Mouse (Mus musculus) urinary bladder, postnatal 10 days (tissue): ENCODE data around the gene Crisp3.
"Not testable (repeated sequence)": the region's sequence is repeated elsewhere in the genome, so short reads cannot be mapped to it uniquely, and the experiment has no call there.

Experiments used
- DNase-seq: peaks from one replicate; pipeline ENCODE4 v3.0.0; 2022; ENCODE audit warnings: low spot score

Gene Crisp3

DNA sequence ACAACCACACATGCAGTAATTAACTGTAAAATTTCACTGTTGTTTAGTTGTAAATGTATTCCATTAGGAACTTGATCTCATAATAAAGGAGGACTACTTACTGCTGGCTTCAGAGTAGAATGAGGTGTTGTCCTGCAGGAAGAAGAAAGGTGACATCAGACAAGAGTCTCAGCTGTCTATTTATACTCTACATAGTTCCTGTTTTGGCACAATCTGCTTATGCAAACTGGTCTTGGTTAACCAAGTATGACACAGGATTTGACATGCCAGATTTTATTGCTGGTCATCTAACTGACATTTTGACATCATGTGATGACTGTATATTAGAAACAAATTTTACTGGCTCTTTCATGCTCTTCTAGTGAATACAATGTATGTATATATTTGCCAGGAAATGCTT, at the start of gene Crisp3:
Gene Crisp3 (minus strand): TSS at position 154 of the 400 bp plus-strand sequence.
- no peak for DNase-seq

DNA sequence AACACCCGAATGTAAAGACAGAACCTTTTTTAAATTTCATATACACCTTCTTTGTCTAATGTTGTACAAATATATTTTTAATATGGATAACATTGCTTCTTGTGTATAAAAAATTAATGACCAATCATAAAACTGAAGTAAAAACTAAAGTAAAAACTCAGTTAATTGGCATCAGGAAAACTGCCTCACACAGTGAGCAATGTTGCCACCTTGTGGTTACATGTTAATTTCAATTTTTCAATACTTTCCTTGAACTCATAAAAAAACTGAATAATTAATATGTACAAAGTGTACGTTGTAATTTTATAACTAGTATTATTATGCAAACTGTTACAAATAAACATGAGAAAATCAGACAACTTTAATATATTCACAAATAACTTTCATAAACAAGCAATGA, 43.3 kb upstream of the Crisp3 start:
- DNase-seq: no peak

DNA sequence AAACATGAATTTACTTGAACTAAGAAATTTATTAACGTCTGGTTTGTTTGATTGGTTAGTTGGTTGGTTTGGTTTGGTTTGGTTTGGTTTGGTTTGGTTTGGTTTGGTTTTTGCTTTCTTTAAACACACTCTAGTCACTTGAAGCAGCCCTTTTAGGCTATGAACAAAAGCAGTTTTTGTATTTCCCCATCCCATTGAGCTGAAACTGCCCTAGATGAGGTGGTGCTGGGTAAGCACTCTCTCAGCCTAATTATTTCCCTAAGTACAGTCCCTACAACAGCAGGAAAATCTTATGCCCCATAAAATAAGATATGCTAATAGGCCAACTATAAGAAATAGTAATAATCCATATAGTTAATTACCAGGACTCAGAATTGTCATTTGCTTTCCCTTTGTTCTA, 33.4 kb upstream of the Crisp3 start:
- DNase-seq: no peak

DNA sequence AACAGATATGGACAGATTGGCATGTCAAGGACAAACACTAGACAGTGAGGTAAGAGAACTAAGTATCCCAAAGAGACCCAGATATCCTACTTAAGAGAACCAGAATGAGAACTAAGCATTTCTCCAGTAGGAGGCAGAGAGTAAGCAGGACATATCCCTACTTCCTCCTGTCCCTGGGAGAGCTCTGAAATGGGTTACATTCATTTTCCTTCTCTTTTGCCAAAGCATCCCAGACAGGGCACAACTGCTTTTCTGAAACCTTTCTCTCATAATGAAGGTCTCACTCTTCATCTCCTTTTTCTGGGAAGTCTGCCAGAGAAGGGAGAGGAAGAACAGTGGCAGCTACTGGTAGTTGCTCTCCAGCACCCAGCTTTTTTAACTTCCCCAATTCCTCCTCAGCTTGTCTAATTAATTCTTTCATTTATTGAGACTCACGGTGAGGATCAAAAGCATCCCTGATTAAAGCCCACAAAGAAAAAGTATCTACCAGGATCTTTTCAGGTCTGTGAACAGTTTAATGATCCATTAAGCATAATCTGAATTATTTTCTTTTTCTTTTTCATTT, 32.9 kb upstream of the Crisp3 start:
- DNase-seq: no peak

- no peak for DNase-seq
Observed at GRCm38 (mm10) chr17:40252487-40252886, 10.4 kb upstream of the Crisp3 start.

GRCm38 (mm10) chr17:40208540-40208939, 33.5 kb downstream of the Crisp3 start, which contains the start of gene Pgk2:
Pgk2 (minus strand) TSS chr17:40208640.
- no peak for DNase-seq

DNA sequence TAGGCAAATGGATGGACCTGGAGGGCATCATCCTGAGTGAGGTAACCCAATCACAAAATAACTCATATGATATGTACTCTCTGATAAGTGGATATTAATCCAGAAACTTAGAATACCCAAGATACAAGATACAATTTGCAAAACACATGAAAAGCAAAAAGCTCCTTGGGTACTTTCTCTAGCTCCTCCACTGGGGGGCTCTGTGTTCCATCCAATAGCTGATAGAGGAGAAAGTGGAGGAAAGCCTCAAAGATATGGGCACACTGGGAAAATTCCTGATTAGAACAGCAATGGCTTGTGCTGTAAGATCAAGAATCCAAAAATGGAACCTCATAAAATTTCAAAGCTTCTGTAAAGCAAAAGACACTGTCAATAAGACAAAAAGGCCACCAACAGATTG, 40.3 kb downstream of the Crisp3 start:
- DNase-seq: not testable (repeated sequence)

DNA sequence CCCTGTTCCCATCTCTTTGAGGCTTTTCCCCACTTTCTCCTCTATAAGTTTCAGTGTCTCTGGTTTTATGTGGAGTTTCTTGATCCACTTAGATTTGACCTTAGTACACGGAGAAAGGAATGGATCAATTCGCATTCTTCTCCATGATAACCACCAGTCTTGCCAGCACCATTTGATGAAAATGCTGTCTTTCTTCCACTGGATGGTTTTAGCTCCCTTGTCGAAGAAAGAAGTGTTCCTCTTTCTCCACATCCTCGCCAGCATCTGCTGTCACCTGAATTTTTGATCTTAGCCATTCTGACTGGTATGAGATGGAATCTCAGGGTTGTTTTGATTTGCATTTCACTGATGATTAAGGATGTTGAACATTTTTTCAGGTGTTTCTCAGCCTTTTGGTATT, 51.9 kb downstream of the Crisp3 start:
- DNase-seq: not testable (repeated sequence)
